Mouse (Mus musculus) fat pad, adult 2 months (tissue): ENCODE measurements around the gene Ostm1.

Experiments
- DNase-seq: peaks from one replicate; pipeline ENCODE4 v3.0.0-alpha.2; 2011; ENCODE audit warnings: low read depth, low spot score; ENCODE audit errors: extremely low read depth

Ostm1 gene

DNA sequence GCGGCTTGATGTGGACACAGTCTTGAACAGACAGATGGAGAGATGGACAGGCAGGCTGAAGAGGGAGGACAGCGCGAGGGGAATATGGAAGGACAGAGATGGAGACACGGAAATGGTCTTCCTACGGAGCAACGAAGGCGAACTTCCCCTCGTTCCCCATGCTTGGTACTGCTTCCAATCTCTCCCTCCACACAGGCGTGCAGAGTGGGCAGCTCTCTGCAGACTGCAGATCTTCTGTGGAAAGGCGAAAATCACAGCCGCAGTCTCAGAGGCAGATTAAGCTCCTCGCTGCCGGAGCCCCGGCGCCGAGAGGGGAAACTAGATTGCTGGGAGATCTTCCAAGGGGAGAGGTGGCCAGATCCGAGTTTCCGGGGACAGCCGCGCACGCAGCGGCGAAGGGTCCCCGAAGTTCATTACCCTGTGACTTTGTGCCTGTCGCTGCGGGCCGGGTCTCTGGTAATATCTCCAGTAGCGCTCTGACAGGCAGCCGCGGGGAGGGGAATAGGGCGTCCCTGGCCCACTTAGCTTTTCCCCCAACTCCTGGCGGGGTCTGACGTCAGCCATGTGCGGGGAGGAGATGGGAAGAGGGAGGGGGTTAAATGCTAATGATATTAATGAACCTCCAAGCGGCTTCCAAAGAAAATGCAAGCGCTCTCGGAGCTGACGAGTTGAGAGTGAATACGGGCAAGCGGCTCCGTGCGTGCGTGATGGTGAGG, at the start of gene Ostm1, which contains the start of gene Nr2e1:
Gene Ostm1 (plus strand): TSS at position 666 of the 716 bp plus-strand sequence.
Gene Nr2e1 (minus strand): TSS at position 476 of the 716 bp plus-strand sequence.
- no peak for DNase-seq

DNA sequence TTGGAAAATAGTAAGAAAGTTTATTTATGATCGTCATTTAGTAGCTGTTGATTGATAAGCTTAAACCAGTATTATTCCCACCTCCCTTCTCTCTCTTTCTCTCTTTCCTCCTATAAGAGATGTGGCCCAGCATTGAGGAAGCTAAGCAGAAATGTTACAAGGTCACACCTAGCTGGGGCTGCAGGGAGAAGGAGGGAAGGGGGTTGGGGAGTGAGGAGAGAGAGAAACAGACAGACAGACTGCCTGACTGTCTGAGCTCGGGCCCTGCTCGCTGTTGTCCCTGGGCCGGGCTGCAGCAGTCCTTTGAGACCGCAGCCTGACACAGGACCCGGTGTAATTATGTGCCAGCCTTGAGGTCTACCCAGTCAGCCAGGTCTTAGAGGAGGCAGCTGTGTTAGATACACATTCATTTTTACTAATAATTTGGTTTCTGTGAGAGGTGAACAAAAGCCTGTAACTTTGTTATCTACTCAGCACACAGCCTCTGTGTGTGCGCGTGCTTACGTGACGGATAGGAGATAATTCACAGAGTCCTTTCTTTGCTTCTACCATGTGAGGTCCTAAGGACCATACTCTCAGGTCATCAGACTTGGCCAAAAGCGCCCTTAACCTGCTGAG, 49.7 kb upstream of the Ostm1 start:
- DNase-seq, result no peak

DNA sequence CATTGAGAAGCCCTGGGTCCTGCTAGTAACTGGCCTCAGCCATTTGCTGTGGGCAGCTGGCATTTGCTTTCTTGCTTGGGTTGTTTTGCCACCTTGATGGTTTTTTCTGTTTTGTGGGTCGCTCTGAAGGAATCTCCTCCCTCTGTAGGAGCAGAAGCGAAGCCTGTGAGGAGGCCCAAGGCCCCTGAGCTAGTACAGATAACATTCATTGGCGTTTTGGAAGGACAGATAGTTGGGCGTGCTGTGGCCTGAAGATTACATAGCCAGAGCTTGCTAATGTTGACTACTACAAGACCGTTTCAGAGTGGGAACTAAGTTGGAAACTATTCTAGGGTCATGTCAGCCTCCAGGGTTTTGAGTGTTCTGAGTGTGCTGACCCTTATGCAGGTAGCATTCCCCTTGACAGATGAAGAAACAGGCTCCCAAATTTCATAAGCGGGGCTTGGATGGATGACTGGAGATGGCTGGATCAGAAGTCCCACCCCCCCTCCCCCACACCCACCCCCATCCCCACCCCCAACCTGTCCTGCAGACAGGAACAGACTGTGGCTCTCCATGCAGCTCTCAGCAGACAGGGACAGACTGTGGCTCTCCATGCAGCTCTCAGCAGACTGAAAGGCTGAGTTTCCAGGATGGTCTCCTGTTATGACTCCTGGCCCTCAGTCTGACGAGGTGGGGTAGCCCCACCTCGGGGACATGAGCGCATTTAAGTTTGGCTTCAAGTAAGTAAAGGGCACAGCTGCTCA, 45.9 kb upstream of the Ostm1 start:
- no peak for DNase-seq

DNA sequence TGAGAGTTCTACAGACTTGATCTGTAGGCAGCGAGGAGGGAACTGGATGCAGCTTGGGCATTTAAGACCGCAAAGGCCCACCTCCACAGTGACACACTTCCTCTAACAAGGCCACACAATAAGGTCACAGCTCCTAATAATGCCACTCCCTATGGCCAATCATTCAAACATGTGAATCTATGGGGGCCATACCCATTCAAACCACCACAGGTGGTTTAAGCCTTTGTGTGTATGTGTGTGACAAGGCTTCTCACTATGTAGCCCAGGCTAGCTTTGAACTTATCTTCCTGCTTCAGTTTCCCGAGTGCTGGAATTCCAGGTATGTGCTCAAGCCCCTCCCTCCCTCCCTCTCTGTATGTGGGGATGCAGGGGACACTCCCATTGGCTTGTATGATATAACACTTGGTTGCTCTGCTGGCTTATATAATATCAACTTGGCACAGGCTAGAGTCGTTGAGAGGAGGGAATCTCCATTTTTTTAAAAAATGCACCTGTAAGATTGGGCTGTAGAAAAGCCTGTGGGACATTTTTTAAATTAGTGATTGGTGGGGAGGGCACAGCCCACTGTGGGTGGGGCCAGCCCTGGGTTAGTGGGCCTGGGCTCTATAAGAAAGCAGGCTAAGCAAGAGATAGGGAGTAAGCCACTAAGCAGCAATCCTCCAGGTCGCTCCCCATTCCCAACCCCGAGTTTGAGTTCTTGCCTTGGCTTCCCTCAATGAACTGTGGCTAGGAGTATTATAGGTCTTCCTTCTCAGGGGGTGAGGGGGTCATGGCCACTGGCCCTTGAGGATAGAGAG, 37.7 kb upstream of the Ostm1 start:
- no peak for DNase-seq

DNA sequence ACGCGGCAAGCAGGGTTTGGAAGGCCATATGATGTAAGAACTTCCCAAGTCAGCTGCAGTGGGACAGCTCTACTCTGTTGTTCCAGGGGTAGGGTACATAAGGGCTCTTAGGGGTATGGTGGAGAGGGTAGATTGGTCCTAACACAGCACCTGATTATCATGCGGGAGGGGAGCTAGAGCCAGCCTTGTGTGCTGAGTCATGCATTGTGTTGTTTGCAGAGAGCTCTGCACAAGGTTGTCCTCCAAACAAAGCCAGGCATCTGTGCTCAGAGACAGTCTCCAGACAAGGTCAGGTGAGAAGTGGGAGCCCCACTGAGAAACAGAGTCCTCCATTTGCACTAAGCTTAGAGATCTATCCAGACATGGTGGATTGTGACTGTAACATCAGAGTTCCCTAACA, 37.1 kb upstream of the Ostm1 start:
- DNase-seq, result no peak

DNA sequence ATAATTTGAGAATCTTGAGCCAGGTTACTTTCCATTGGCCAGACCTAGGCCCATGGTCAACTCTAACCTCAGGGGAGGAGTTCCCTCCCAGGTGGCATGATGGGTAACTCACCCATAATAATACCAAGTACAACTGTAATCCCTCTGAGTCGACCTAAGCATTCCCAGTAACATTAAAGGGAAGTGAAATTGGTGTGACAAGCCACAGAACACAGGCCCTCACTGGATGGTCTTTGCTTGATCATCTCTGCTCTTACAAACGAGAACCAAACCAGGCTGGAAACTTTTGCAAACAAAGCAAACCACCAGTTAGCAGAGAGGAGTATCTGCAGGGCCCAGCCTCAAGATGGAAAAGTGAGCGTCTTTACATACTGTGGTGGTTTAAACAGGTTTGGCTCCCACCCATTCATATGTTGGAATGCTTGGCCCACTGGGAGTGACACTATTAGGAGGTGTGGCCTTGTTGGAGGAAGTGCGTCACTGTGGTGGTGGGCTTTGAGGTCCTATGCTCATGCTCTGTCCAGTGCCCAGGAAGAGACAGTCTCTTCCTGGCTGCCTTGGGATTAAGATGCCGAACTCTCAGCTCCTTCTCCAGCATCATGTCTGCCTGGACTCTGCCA, 23.9 kb upstream of the Ostm1 start:
- DNase-seq, result no peak

GRCm38 (mm10) chr10:42562272-42562671, 21.4 kb upstream of the Ostm1 start:
- no peak for DNase-seq

- no peak for DNase-seq
These were observed 11.1 kb upstream of the Ostm1 start for GRCm38 (mm10) chr10:42572567-42572966.

GRCm38 (mm10) chr10:42572971-42573370, 10.7 kb upstream of the Ostm1 start:
- DNase-seq, result no peak

GRCm38 (mm10) chr10:42574639-42575038, 9.0 kb upstream of the Ostm1 start:
- DNase-seq, result no peak

GRCm38 (mm10) chr10:42577525-42578280, 5.9 kb upstream of the Ostm1 start:
- DNase-seq, result no peak

DNA sequence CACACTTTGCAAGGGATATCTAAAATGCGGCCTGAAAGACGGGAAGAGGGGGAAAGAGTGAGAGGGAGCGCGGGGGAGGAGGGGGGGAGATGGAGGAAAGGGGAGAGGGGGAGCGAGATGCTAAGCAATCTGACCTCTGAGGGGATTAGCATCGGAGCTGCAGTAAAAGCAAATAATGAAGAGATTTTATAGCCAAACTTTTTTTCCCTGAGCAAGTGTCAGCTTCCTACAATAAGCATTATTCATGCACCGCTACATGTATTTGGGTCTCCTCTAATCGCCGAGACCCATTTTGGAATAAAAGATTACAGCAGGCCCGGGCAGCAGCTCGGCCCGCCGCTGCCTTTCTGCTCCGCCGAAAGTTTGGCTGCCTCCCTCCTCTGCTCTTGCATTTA, 5.3 kb upstream of the Ostm1 start:
- DNase-seq, result no peak

GRCm38 (mm10) chr10:42578698-42579474, 4.7 kb upstream of the Ostm1 start:
- no peak for DNase-seq

DNA sequence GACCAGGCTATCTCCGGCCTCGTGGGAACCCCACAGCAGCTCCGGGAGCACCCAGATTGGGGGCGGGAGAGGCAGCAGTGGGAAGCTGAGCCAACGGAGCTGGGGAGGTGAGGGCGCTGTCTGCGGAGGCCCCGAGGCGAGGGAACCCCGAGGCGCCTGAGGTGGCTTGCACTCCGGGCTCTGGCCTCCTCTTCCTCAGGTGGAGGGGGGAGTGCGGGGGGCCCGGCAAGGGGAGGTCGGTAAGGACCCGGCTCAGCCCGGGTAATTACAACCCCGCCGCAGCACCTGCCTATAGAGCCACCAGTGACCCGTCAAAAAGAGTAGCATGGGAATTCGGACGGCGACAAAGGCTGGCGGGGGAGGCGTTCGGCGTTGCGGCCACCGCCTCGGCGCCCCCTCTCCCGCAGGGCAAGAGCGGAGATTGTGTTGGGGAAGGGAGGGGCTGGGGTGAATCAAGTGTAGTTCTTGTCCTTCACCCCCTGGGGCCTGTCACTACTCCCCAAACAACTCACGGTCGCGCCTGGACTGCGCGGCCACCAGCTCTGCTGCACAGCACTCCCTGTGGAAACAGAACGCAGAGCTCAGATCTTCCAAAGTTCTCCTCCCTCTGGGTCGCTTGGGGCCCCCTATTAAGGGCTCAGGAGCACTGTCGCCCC, 4.0 kb upstream of the Ostm1 start:
- no peak for DNase-seq

DNA sequence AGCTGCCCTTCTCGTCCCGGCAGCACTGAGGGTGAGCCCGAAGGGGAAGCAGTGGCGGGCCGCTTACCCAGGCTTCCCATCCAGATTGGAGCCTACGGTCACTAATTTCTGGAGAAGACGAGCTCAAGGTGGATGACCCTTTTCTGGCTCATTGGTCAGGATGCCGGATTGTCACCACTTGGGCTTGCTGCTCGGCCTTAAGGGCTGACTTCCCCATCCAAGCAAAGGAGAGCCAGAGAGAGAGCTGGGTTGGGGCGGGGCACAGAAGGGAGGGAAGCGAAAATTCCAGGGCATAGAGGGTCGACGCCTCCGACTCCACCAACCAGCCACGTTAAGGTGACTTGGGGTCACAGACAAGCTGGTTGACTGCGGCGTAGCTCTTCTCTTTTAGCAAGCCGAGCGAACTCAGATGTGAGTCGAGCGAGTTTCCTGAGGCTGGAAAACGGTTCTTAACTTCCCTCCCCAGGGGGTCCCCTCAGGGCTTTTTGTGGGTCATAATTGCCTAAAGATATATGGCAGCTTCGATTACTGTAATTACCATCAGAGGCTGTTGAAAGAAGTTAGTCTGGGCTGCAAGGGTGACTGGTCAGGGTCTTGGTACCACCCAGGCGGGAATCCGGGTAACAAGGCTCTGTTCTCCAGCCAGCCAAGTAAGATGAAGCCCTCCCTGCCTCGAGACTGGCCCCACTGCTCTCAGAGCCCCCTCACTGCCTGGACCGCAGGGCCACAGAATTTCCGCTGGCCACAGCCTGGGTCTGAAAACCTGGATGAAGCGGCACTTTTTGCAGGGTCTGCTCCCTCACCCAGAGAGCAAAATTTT, 3.3 kb upstream of the Ostm1 start:
- DNase-seq, result no peak

DNA sequence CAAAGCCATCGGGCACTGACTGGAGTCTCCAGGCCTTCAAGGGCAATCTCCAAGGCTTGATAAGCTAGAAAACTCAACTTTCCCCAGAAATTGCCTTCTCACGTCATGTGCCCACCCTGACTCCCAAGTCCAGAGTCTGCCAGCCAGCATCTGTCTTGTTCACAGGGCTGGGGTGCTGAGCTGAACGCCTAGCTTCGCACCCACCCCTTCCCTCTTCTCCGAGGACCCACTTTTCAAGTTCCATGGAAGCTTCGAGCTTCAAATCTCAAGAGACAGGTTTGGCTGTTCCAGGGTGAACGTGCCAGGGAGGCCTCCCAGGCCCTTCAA, 2.7 kb upstream of the Ostm1 start:
- no peak for DNase-seq

GRCm38 (mm10) chr10:42581694-42582565, 1.7 kb upstream of the Ostm1 start:
- no peak for DNase-seq
